Mouse (Mus musculus) erythroblast, embryonic 14.5 days (primary cell): Measurements from ENCODE around the gene Tshz2.

Experiments used
- GATA1 ChIP-seq: IDR thresholded peaks from 2 replicates; pipeline ENCODE4 v1.6.1; 2012; ENCODE audit warnings: low read length, inconsistent platforms, mixed read lengths
- TAL1 ChIP-seq: IDR thresholded peaks from 3 replicates; pipeline ENCODE4 v1.6.1; 2012; ENCODE audit warnings: low read length, inconsistent platforms, mixed read lengths

GRCm38 (mm10) chr2:169869468-169869867 lies 236.7 kb downstream of the Tshz2 start:
- TF ChIP-seq GATA1 (no peak), TAL1 (no peak)
